Mouse (Mus musculus) C2C12 (cell line): ENCODE results near the gene Olfr320. TPM values are rescaled to one million over a fixed set of nuclear protein-coding genes. Genes with fewer than 3 reads are reported as not detected.

Experiments
- H3K27me3 ChIP-seq: one replicate; pipeline ENCODE4 v1.6.1; 2011; ENCODE audit not compliant: control insufficient read depth, insufficient read depth, insufficient read length
- H3K36me3 ChIP-seq: one replicate; pipeline ENCODE4 v1.6.1; 2011; ENCODE audit not compliant: control insufficient read depth, insufficient read depth
- H3K4me3 ChIP-seq: one replicate; pipeline ENCODE4 v1.5.1; 2011; ENCODE audit warnings: mild to moderate bottlenecking, control low read depth; ENCODE audit not compliant: poor library complexity, insufficient read depth, severe bottlenecking
- H3K79me2 ChIP-seq: one replicate; pipeline ENCODE4 v1.6.1; 2011; ENCODE audit not compliant: control insufficient read depth, insufficient read depth
- H3K79me3 ChIP-seq: one replicate; pipeline ENCODE4 v1.6.1; 2011; ENCODE audit warnings: low read depth, control low read depth
- H3ac ChIP-seq: one replicate; pipeline ENCODE3; 2011; ENCODE audit warnings: low read depth; ENCODE audit not compliant: control insufficient read depth, insufficient read length
- CEBPB ChIP-seq: IDR thresholded peaks from one replicate; pipeline ENCODE4 v1.6.1; 2011; ENCODE audit warnings: low read depth, mild to moderate bottlenecking, control low read depth, moderate library complexity
- CTCF ChIP-seq: IDR thresholded peaks from one replicate; pipeline ENCODE4 v1.5.1; 2011; ENCODE audit not compliant: control insufficient read depth, insufficient read depth, insufficient read length
- FOSL1 ChIP-seq: IDR thresholded peaks from one replicate; pipeline ENCODE4 v1.8.0; 2011; ENCODE audit warnings: mild to moderate bottlenecking, low read length; ENCODE audit not compliant: poor library complexity, insufficient read depth, severe bottlenecking
- MAX ChIP-seq: IDR thresholded peaks from one replicate; pipeline ENCODE4 v1.6.1; 2011; ENCODE audit warnings: mild to moderate bottlenecking, control low read depth
- MYOD1 ChIP-seq: IDR thresholded peaks from one replicate; pipeline ENCODE4 v1.6.1; 2011; ENCODE audit warnings: low read depth; ENCODE audit not compliant: control insufficient read depth, insufficient read length
- MYOG ChIP-seq: IDR thresholded peaks from one replicate; pipeline ENCODE4 v1.6.1; 2011; ENCODE audit not compliant: control insufficient read depth, insufficient read length; ENCODE audit errors: extremely low read depth
- USF1 ChIP-seq: IDR thresholded peaks from one replicate; pipeline ENCODE4 v1.6.1; 2011; ENCODE audit warnings: low read depth, mild to moderate bottlenecking, control low read depth, moderate library complexity
- long read RNA-seq, 2 experiments: library from polyadenylated mRNA; unstranded; transcript quantifications; one replicate each; pipeline ENCODE4 v2.0.0; 2019 to 2020
- polyA plus RNA-seq: library from polyadenylated mRNA; unstranded; fragments of >200 nt; fragmentation: generic; extraction: Trizol; gene quantifications from one replicate; pipeline ENCODE4 v1.2.1, GENCODE M21; 2012; ENCODE audit warnings: missing spikeins

The Olfr320 gene
- polyA plus RNA-seq = not detected
- long read RNA-seq, experiment 1 = 0 reads
- long read RNA-seq, experiment 2 = 0 reads

- no peaks in the 10 kb centered on the region for H3K36me3 ChIP-seq
- no peak within 1 kb of the TSS for H3ac ChIP-seq
- H3K27me3 ChIP-seq = no peaks in the 10 kb centered on the region
- no peak within 1 kb of the TSS for H3K4me3 ChIP-seq
- no peaks in the 10 kb centered on the region for H3K79me3 ChIP-seq
- H3K79me2 ChIP-seq = no peaks in the 10 kb centered on the region
- TF ChIP-seq MYOG (no peak), FOSL1 (no peak), CEBPB (no peak), MAX (no peak), CTCF (no peak)
Observed at GRCm38 (mm10) chr11:58680799-58681198, at the start of gene Olfr320. Olfr320 (plus strand) TSS chr11:58681099.

GRCm38 (mm10) chr11:58634878-58635277 is 46.0 kb upstream of the Olfr320 start:
- no peak overlapping the region for H3K4me3 ChIP-seq
- no peaks in the 10 kb centered on the region for H3K36me3 ChIP-seq
- no peak for TF ChIP-seq MAX
- TF ChIP-seq FOSL1 = no peak
- no peak for TF ChIP-seq CEBPB
- TF ChIP-seq MYOG = no peak
- TF ChIP-seq CTCF = no peak
- no peak for TF ChIP-seq MYOD1
- TF ChIP-seq USF1 = no peak
- H3K79me2 ChIP-seq = no peaks in the 10 kb centered on the region
- no peaks in the 10 kb centered on the region for H3K79me3 ChIP-seq
- no peaks in the 10 kb centered on the region for H3K27me3 ChIP-seq
- no peak overlapping the region for H3ac ChIP-seq

GRCm38 (mm10) chr11:58636376-58636977 is 44.4 kb upstream of the Olfr320 start:
- no peaks in the 10 kb centered on the region for H3K79me2 ChIP-seq
- no peak for TF ChIP-seq MYOD1
- H3K79me3 ChIP-seq = no peaks in the 10 kb centered on the region
- H3ac ChIP-seq = no peak overlapping the region
- H3K27me3 ChIP-seq = peaks cover 7% of the 10 kb centered on the region
- H3K36me3 ChIP-seq = no peaks in the 10 kb centered on the region
- no peak overlapping the region for H3K4me3 ChIP-seq

- H3K36me3 ChIP-seq = no peaks in the 10 kb centered on the region
- no peaks in the 10 kb centered on the region for H3K79me2 ChIP-seq
- no peak for TF ChIP-seq MYOD1
- no peak for TF ChIP-seq MYOG
- TF ChIP-seq CTCF = no peak
- TF ChIP-seq CEBPB = no peak
- TF ChIP-seq FOSL1 = no peak
- no peak for TF ChIP-seq USF1
- TF ChIP-seq MAX = no peak
- no peak overlapping the region for H3ac ChIP-seq
- no peaks in the 10 kb centered on the region for H3K79me3 ChIP-seq
- peaks cover 13% of the 10 kb centered on the region for H3K27me3 ChIP-seq
- no peak overlapping the region for H3K4me3 ChIP-seq
Observed at GRCm38 (mm10) chr11:58638176-58638701, 42.7 kb upstream of the Olfr320 start.

GRCm38 (mm10) chr11:58640272-58640867 is 40.5 kb upstream of the Olfr320 start, which contains the start of gene Trim58:
Trim58 (plus strand) TSS chr11:58640465.
- Histone ChIP-seq H3K79me3 (no peaks in the 10 kb centered on the region), H3ac (no peak within 1 kb of the TSS), H3K36me3 (no peaks in the 10 kb centered on the region), H3K4me3 (no peak within 1 kb of the TSS), H3K79me2 (no peaks in the 10 kb centered on the region), H3K27me3 (peaks cover 13% of the 10 kb centered on the region)
- TF ChIP-seq MYOD1 (no peak), MAX (no peak), USF1 (no peak), FOSL1 (no peak)

- Histone ChIP-seq H3K27me3 (peaks cover 20% of the 10 kb centered on the region), H3ac (no peak overlapping the region), H3K79me2 (no peaks in the 10 kb centered on the region), H3K79me3 (no peaks in the 10 kb centered on the region), H3K4me3 (no peak overlapping the region), H3K36me3 (no peaks in the 10 kb centered on the region)
- no peak for TF ChIP-seq CTCF
Observed at GRCm38 (mm10) chr11:58641057-58641456, 39.8 kb upstream of the Olfr320 start.
